Mouse (Mus musculus) c-Kit-positive CD71-positive TER-119-negative erythroid progenitor cells, embryonic 14.5 days (primary cell): ENCODE measurements at regions not wholly inside any gene's neighbourhood (a gene's known extent, or its start where the extent isn't known, plus 50 kb on each side); places are given as distances from the start of the nearest gene placed in this dataset.

Experiments used
- DNase-seq: peaks from one replicate; pipeline ENCODE4 v3.0.0-alpha.2; 2013; ENCODE audit warnings: low read depth

GRCm38 (mm10) chr13:75652966-75653365, 53.6 kb upstream of the Ell2 start:
- DNase-seq: no peak
